Mouse (Mus musculus): ENCODE data around the gene Arhgef10l.
"Not testable (repeated sequence)": the region's sequence is repeated elsewhere in the genome, so short reads cannot be mapped to it uniquely, and the experiment has no call there.

Arhgef10l gene

GRCm38 (mm10) chr4:140572376-140572775 is 93.4 kb downstream of the Arhgef10l start:
- peak in 1 of 2 experiments; percentile 32 for DNase-seq (ENCODE audit: low spot score in 2 of 2)

- no peak for DNase-seq (ENCODE audit: low spot score in 2 of 2)
These were observed 96.4 kb downstream of the Arhgef10l start for GRCm38 (mm10) chr4:140569394-140569793.

GRCm38 (mm10) chr4:140567911-140568480 is 97.8 kb downstream of the Arhgef10l start:
- DNase-seq (ENCODE audit: low spot score in 2 of 2): no peak

- DNase-seq (ENCODE audit: low spot score in 2 of 2): no peak
These were observed 99.0 kb downstream of the Arhgef10l start for GRCm38 (mm10) chr4:140566785-140567184.

GRCm38 (mm10) chr4:140564459-140564858 is 101.4 kb downstream of the Arhgef10l start:
- not testable (repeated sequence) for DNase-seq (ENCODE audit: low spot score in 2 of 2)

- peak; percentile 45 to 51 for DNase-seq (ENCODE audit: low spot score in 2 of 2)
These were observed 103.2 kb downstream of the Arhgef10l start for GRCm38 (mm10) chr4:140562461-140563178.

- no peak for DNase-seq (ENCODE audit: low spot score in 2 of 2)
These were observed 104.1 kb downstream of the Arhgef10l start for GRCm38 (mm10) chr4:140561744-140562143.

- no peak for DNase-seq (ENCODE audit: low spot score in 2 of 2)
These were observed 106.0 kb downstream of the Arhgef10l start for GRCm38 (mm10) chr4:140559862-140560261.

- DNase-seq (ENCODE audit: low spot score in 2 of 2): no peak
These were observed 107.6 kb downstream of the Arhgef10l start for GRCm38 (mm10) chr4:140558193-140558592.

GRCm38 (mm10) chr4:140556561-140556960 is 109.3 kb downstream of the Arhgef10l start:
- no peak for DNase-seq (ENCODE audit: low spot score in 2 of 2)

- peak in 1 of 2 experiments; percentile 61 for DNase-seq (ENCODE audit: low spot score in 2 of 2)
These were observed 110.5 kb downstream of the Arhgef10l start for GRCm38 (mm10) chr4:140555273-140555672.

GRCm38 (mm10) chr4:140554552-140554951 is 111.3 kb downstream of the Arhgef10l start:
- DNase-seq (ENCODE audit: low spot score in 2 of 2): no peak

- DNase-seq (ENCODE audit: low spot score in 2 of 2): no peak
These were observed 114.0 kb downstream of the Arhgef10l start for GRCm38 (mm10) chr4:140551766-140552165.

- no peak for DNase-seq (ENCODE audit: low spot score in 2 of 2)
These were observed 115.1 kb downstream of the Arhgef10l start for GRCm38 (mm10) chr4:140550670-140551069.

- DNase-seq (ENCODE audit: low spot score in 2 of 2): peak; percentile 29 to 31
These were observed 115.8 kb downstream of the Arhgef10l start for GRCm38 (mm10) chr4:140549975-140550374.

GRCm38 (mm10) chr4:140547488-140547887 is 118.3 kb downstream of the Arhgef10l start:
- DNase-seq (ENCODE audit: low spot score in 2 of 2): peak in 1 of 2 experiments; percentile 49

GRCm38 (mm10) chr4:140539125-140539524 is 126.7 kb downstream of the Arhgef10l start:
- DNase-seq (ENCODE audit: low spot score in 2 of 2): peak in 1 of 2 experiments; percentile 57

GRCm38 (mm10) chr4:140537561-140538021 is 128.2 kb downstream of the Arhgef10l start:
- no peak for DNase-seq (ENCODE audit: low spot score in 2 of 2)

GRCm38 (mm10) chr4:140535323-140535722 is 130.5 kb downstream of the Arhgef10l start:
- no peak for DNase-seq (ENCODE audit: low spot score in 2 of 2)

- DNase-seq (ENCODE audit: low spot score in 2 of 2): no peak
These were observed 133.5 kb downstream of the Arhgef10l start for GRCm38 (mm10) chr4:140532270-140532669.

- DNase-seq (ENCODE audit: low spot score in 2 of 2): no peak
These were observed 134.8 kb downstream of the Arhgef10l start for GRCm38 (mm10) chr4:140531024-140531423.

- no peak for DNase-seq (ENCODE audit: low spot score in 2 of 2)
These were observed 136.1 kb downstream of the Arhgef10l start for GRCm38 (mm10) chr4:140529735-140530134.

- no peak for DNase-seq (ENCODE audit: low spot score in 2 of 2)
These were observed 137.4 kb downstream of the Arhgef10l start for GRCm38 (mm10) chr4:140528443-140528842.
